Mouse (Mus musculus) MEL (cell line): ENCODE measurements around the gene Gpr15. TPM values are rescaled to one million over a fixed set of nuclear protein-coding genes. Genes with fewer than 3 reads are reported as not detected.

Experiments used
- DNase-seq: peaks from one replicate; pipeline ENCODE4 v3.0.0; 2011; ENCODE audit warnings: low read depth, low spot score
- H3K27ac ChIP-seq: 2 replicates; pipeline ENCODE4 v1.5.1; 2012; ENCODE audit warnings: low read depth, mild to moderate bottlenecking, control low read depth, low read length, moderate library complexity; ENCODE audit not compliant: control insufficient read depth
- H3K27me3 ChIP-seq, 2 experiments: fragments of 150-350 bp in 1 of 2; sonication (generic) in 1 of 2; 2 replicates each; pipeline ENCODE4 v1.6.1; 2012; ENCODE audit warnings: low read length in 2 of 2, mild to moderate bottlenecking in 2 of 2, improper control_type of control experiment in 1 of 2, moderate library complexity in 1 of 2; ENCODE audit not compliant: insufficient read depth in 2 of 2, control insufficient read depth in 1 of 2
- H3K36me3 ChIP-seq, 2 experiments: 2 replicates each; pipeline ENCODE4 v1.6.1; 2012 to 2014; ENCODE audit warnings: low read length in 2 of 2, improper control_type of control experiment in 1 of 2, inconsistent platforms in 1 of 2, mild to moderate bottlenecking in 1 of 2; ENCODE audit not compliant: insufficient read depth in 2 of 2, control insufficient read depth in 1 of 2
- H3K4me1 ChIP-seq, 2 experiments: fragments of 150-350 bp in 1 of 2; sonication (generic) in 1 of 2; 2 replicates each; pipeline ENCODE4 v1.6.1; 2012; ENCODE audit warnings: low read length in 2 of 2, improper control_type of control experiment in 1 of 2, mild to moderate bottlenecking in 1 of 2; ENCODE audit not compliant: insufficient read depth in 2 of 2, control insufficient read depth in 1 of 2
- H3K4me3 ChIP-seq, 2 experiments: fragments of 150-350 bp in 1 of 2; sonication (generic) in 1 of 2; 2 replicates each; pipeline ENCODE4 v1.5.1; 2012; ENCODE audit warnings: low read depth in 2 of 2, low read length in 2 of 2, mild to moderate bottlenecking in 2 of 2, moderate library complexity in 2 of 2, control low read depth in 1 of 2, improper control_type of control experiment in 1 of 2; ENCODE audit not compliant: control insufficient read depth in 1 of 2, insufficient read depth in 1 of 2
- H3K79me2 ChIP-seq: 2 replicates; pipeline ENCODE4 v1.6.1; 2012; ENCODE audit warnings: mild to moderate bottlenecking, low read length, moderate library complexity; ENCODE audit not compliant: control insufficient read depth, poor library complexity, insufficient read depth
- H3K9ac ChIP-seq: 2 replicates; pipeline ENCODE4 v1.6.1; 2012; ENCODE audit warnings: low read depth, mild to moderate bottlenecking, control low read depth, low read length, moderate library complexity; ENCODE audit not compliant: control insufficient read depth, poor library complexity, severe bottlenecking
- H3K9me3 ChIP-seq: fragments of 150-350 bp; sonication (generic); replicated peaks from 2 replicates; pipeline ENCODE4 v1.6.1; 2012; ENCODE audit warnings: mild to moderate bottlenecking, low read length, improper control_type of control experiment, moderate library complexity; ENCODE audit not compliant: insufficient read depth
- BHLHE40 ChIP-seq: IDR thresholded peaks from 2 replicates; pipeline ENCODE4 v1.6.1; 2012; ENCODE audit warnings: low read depth, mild to moderate bottlenecking, inconsistent platforms, low read length, improper control_type of control experiment, borderline replicate concordance
- CTCF ChIP-seq, 3 experiments: IDR thresholded peaks in 2 of 3; conservative IDR thresholded peaks in 1 of 3; 2 replicates each; pipeline ENCODE4 v1.5.1; 2011 to 2012; ENCODE audit warnings: low read length in 3 of 3, low read depth in 2 of 3, mild to moderate bottlenecking in 2 of 3, improper control_type of control experiment in 1 of 3, inconsistent platforms in 1 of 3, mixed read lengths in 1 of 3, moderate library complexity in 1 of 3; ENCODE audit not compliant: control insufficient read depth in 1 of 3, insufficient read depth in 1 of 3, poor library complexity in 1 of 3, severe bottlenecking in 1 of 3
- E2F4 ChIP-seq: IDR thresholded peaks from 2 replicates; pipeline ENCODE4 v1.6.1; 2011; ENCODE audit warnings: low read depth, low read length, improper control_type of control experiment, borderline replicate concordance
- ELF1 ChIP-seq: IDR thresholded peaks from 2 replicates; pipeline ENCODE4 v1.6.1; 2014; ENCODE audit warnings: low read depth, mild to moderate bottlenecking, inconsistent platforms, low read length, improper control_type of control experiment, moderate library complexity
- ETS1 ChIP-seq: IDR thresholded peaks from 2 replicates; pipeline ENCODE4 v1.6.1; 2012; ENCODE audit warnings: low read depth, mild to moderate bottlenecking, inconsistent platforms, low read length, improper control_type of control experiment, moderate library complexity
- KAT2A ChIP-seq: conservative IDR thresholded peaks from 2 replicates; pipeline ENCODE4 v1.6.1; 2012; ENCODE audit warnings: low read depth, low read length, improper control_type of control experiment, inconsistent platforms
- MAFK ChIP-seq: IDR thresholded peaks from 2 replicates; pipeline ENCODE4 v1.6.1; 2011; ENCODE audit warnings: low read depth, mild to moderate bottlenecking, low read length, improper control_type of control experiment, borderline replicate concordance
- MAX ChIP-seq: IDR thresholded peaks from 2 replicates; pipeline ENCODE4 v1.6.1; 2011; ENCODE audit warnings: low read length, improper control_type of control experiment
- MYB ChIP-seq: IDR thresholded peaks from 2 replicates; pipeline ENCODE4 v1.6.1; 2011; ENCODE audit warnings: mild to moderate bottlenecking, low read depth, low read length, improper control_type of control experiment
- NELFE ChIP-seq: IDR thresholded peaks from 2 replicates; pipeline ENCODE4 v1.6.1; 2011; ENCODE audit warnings: low read depth, low read length, improper control_type of control experiment
- POLR2AphosphoS5 ChIP-seq: IDR thresholded peaks from 2 replicates; pipeline ENCODE4 v1.6.1; 2012; ENCODE audit warnings: low read depth, borderline replicate concordance, mild to moderate bottlenecking, inconsistent platforms, low read length, moderate library complexity, mixed read lengths
- RCOR1 ChIP-seq: IDR thresholded peaks from 2 replicates; pipeline ENCODE4 v1.6.1; 2012; ENCODE audit warnings: low read depth, mild to moderate bottlenecking, inconsistent platforms, low read length, improper control_type of control experiment
- SIN3A ChIP-seq: IDR thresholded peaks from 2 replicates; pipeline ENCODE4 v1.6.1; 2012; ENCODE audit warnings: low read length, improper control_type of control experiment, inconsistent platforms
- TBP ChIP-seq: IDR thresholded peaks from 2 replicates; pipeline ENCODE4 v1.8.0; 2011; ENCODE audit warnings: low read depth, low read length, improper control_type of control experiment
- TCF12 ChIP-seq: IDR thresholded peaks from 2 replicates; pipeline ENCODE4 v1.6.1; 2014; ENCODE audit warnings: low read depth, mild to moderate bottlenecking, inconsistent platforms, low read length, improper control_type of control experiment, moderate library complexity
- ZC3H11A ChIP-seq: IDR thresholded peaks from 2 replicates; pipeline ENCODE4 v1.6.1; 2012; ENCODE audit warnings: low read depth, mild to moderate bottlenecking, inconsistent platforms, low read length, improper control_type of control experiment
- ZKSCAN1 ChIP-seq: IDR thresholded peaks from 2 replicates; pipeline ENCODE4 v1.6.1; 2012; ENCODE audit warnings: low read depth, mild to moderate bottlenecking, inconsistent platforms, low read length, improper control_type of control experiment, moderate library complexity
- ZMIZ1 ChIP-seq: IDR thresholded peaks from 2 replicates; pipeline ENCODE4 v1.6.1; 2012; ENCODE audit warnings: low read depth, mild to moderate bottlenecking, inconsistent platforms, low read length, improper control_type of control experiment, moderate library complexity
- ZNF384 ChIP-seq: IDR thresholded peaks from 2 replicates; pipeline ENCODE4 v1.6.1; 2012; ENCODE audit warnings: low read depth, mild to moderate bottlenecking, inconsistent platforms, low read length, improper control_type of control experiment
- polyA plus RNA-seq, 2 experiments: library from polyadenylated mRNA; stranded (reverse) in 1 of 2; unstranded in 1 of 2; fragments of >175 nt in 1 of 2; fragments of >200 nt in 1 of 2; gene quantifications; 2 replicates each; pipeline versions ENCODE4 v1.2.1 to v1.2.4; 2012; ENCODE audit warnings: low replicate concordance in 2 of 2, low read depth in 1 of 2; ENCODE audit not compliant: insufficient read length in 2 of 2, insufficient read depth in 1 of 2, missing spikeins in 1 of 2
- total RNA-seq: library from RNA; depleted of rRNA; stranded (reverse); fragments of 300-350 nt; gene quantifications from 2 replicates; pipeline ENCODE4 v1.2.3, GENCODE M21; 2012

The Gpr15 gene
- total and polyA plus RNA-seq, 3 experiments, result not detected

- H3K27me3 ChIP-seq, result no peaks in the 10 kb centered on the region
- H3K4me1 ChIP-seq, result peaks cover 0 to 6% of the 10 kb centered on the region in 2 experiments; a peak in 1 of 4 replicates
- peaks cover 0 to 5% of the 10 kb centered on the region in 2 experiments; a peak in 1 of 4 replicates for H3K36me3 ChIP-seq
- DNase-seq, result no peak
- no peaks in the 10 kb centered on the region for H3K9me3 ChIP-seq
- H3K79me2 ChIP-seq, result no peaks in the 10 kb centered on the region
- TF ChIP-seq POLR2AphosphoS5 (no peak), MAFK (no peak), E2F4 (no peak), SIN3A (no peak), ZKSCAN1 (no peak), ZNF384 (no peak), MYB (no peak), KAT2A (no peak), ETS1 (no peak), CTCF (IDR thresholded peaks at IDR 0.05 in 2 of 3, conservative IDR thresholded peaks at IDR 0.05 in 1 of 3; ENCODE audit: control insufficient read depth in 1 of 3, insufficient read depth in 1 of 3, low read depth in 2 of 3, low read length in 3 of 3, poor library complexity in 1 of 3, severe bottlenecking in 1 of 3) (no peak), NELFE (no peak), TCF12 (no peak), ZC3H11A (no peak), RCOR1 (no peak), ELF1 (no peak), TBP (no peak)
- TF ChIP-seq, all 39 proteins: peak for 0
- Histone ChIP-seq H3K4me3 (no peak overlapping the region), H3K27ac (no peak overlapping the region), H3K9ac (no peak overlapping the region)
These were observed 22.1 kb downstream of the Gpr15 start for GRCm38 (mm10) chr16:58696796-58697195.

DNA sequence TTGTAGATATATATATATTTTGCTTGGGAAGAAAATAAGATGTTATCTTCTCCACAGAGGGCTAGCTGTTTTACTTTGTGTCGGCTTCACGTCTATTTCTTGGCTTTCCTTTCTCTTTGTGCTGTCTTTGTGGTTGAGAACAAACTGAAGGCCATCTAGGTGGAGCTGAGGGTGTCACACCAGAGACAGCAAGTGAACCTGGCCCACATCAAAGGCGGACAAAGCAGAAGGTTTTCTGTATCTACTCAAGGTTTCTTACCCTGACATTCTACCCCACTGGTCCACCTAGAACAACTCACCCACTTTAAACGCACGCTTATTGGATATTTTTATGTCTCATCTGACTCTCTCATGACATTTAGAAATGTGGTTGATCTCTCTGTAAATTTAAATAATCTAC, 24.8 kb downstream of the Gpr15 start:
- no peak overlapping the region for H3K27ac ChIP-seq
- H3K36me3 ChIP-seq, result peaks cover 0 to 15% of the 10 kb centered on the region in 2 experiments; a peak in 2 of 4 replicates
- no peaks in the 10 kb centered on the region for H3K27me3 ChIP-seq
- no peak overlapping the region for H3K9ac ChIP-seq
- H3K9me3 ChIP-seq, result no peaks in the 10 kb centered on the region
- H3K4me3 ChIP-seq, result no peak overlapping the region
- H3K4me1 ChIP-seq, result peaks cover 2 to 13% of the 10 kb centered on the region in 2 experiments; a peak in 3 of 4 replicates
- no peak for DNase-seq
- no peaks in the 10 kb centered on the region for H3K79me2 ChIP-seq
- no peak for TF ChIP-seq KAT2A
- TF ChIP-seq BHLHE40, result no peak
- TF ChIP-seq MAX, result no peak
- TF ChIP-seq ZMIZ1, result no peak
